Mouse (Mus musculus) liver, postnatal 0 days (tissue): ENCODE data around the gene Ube4b. TPM values are rescaled to one million over a fixed set of nuclear protein-coding genes. Genes with fewer than 3 reads are reported as not detected.
A peak's percentile ranks its signal among the peaks of the same experiment; 100 is the strongest.

Experiments used
- ATAC-seq: fragments of 200-750 bp; cut with Nextera tagmentation; 2 replicates; pipeline ENCODE4 v1.8.0; 2017; ENCODE audit warnings: mild to moderate bottlenecking, moderate library complexity
- DNase-seq: peaks from one replicate; pipeline ENCODE4 v3.0.0-alpha.2; 2016
- H3K27ac ChIP-seq: fragments of 300-500 bp; sonication (generic); 2 replicates; pipeline ENCODE4 v1.5.1; 2014; ENCODE audit warnings: antibody characterized with exemption, moderate library complexity, mild to moderate bottlenecking, low read depth
- H3K27me3 ChIP-seq: fragments of 300-500 bp; sonication (generic); 2 replicates; pipeline ENCODE4 v1.6.1; 2014; ENCODE audit warnings: low read length, control low read depth, mixed read lengths; ENCODE audit not compliant: insufficient read depth
- H3K36me3 ChIP-seq: fragments of 300-500 bp; sonication (generic); replicated peaks from 2 replicates; pipeline ENCODE4 v1.6.1; 2014; ENCODE audit warnings: mild to moderate bottlenecking, control low read depth, low read length, moderate library complexity, mixed read lengths; ENCODE audit not compliant: insufficient read depth
- H3K4me1 ChIP-seq: fragments of 300-500 bp; sonication (generic); 2 replicates; pipeline ENCODE4 v1.6.1; 2014; ENCODE audit warnings: antibody characterized with exemption, mild to moderate bottlenecking, control low read depth; ENCODE audit not compliant: insufficient read depth
- H3K4me2 ChIP-seq: fragments of 300-500 bp; sonication (generic); 2 replicates; pipeline ENCODE4 v1.6.1; 2014; ENCODE audit warnings: low read depth, mild to moderate bottlenecking, low read length, moderate library complexity, mixed read lengths
- H3K4me3 ChIP-seq: fragments of 300-500 bp; sonication (generic); 2 replicates; pipeline ENCODE4 v1.5.1; 2014; ENCODE audit warnings: low read depth, low read length
- H3K9ac ChIP-seq: fragments of 300-500 bp; sonication (generic); replicated peaks from 2 replicates; pipeline ENCODE4 v1.6.1; 2014; ENCODE audit warnings: mild to moderate bottlenecking, moderate library complexity
- H3K9me3 ChIP-seq: fragments of 300-500 bp; sonication (generic); 2 replicates; pipeline ENCODE4 v1.6.1; 2016; ENCODE audit warnings: mild to moderate bottlenecking, control low read depth, low read length, mixed read lengths
- CTCF ChIP-seq: sonication (generic); IDR thresholded peaks from 2 replicates; pipeline ENCODE4 v1.5.1; 2016; ENCODE audit warnings: antibody characterized with exemption, low read depth
- EP300 ChIP-seq: IDR thresholded peaks from 2 replicates; pipeline ENCODE4 v1.6.1; 2016; ENCODE audit warnings: antibody characterized with exemption, low read depth, mild to moderate bottlenecking
- whole genome bisulfite sequencing: fragments of 180-500 bp; shearing (Covaris S2); extraction: QIAGEN DNeasy Blood & Tissue Kit; methylation state at CpG from one replicate; pipeline ENCODE4 v1.1.7; 2014; ENCODE audit not compliant: insufficient replicate concordance; 5-methylcytosine and 5-hydroxymethylcytosine counted together
- polyA plus RNA-seq: library from polyadenylated mRNA; unstranded; fragments of >200 nt; fragmentation: Nextera tagmentation; extraction: Ambion mirVana; gene quantifications from 2 replicates; pipeline ENCODE4 v1.2.1, GENCODE M21; 2015

Gene Ube4b
- polyA plus RNA-seq, 1 experiment from 2014 or later = 11.9 TPM

DNA sequence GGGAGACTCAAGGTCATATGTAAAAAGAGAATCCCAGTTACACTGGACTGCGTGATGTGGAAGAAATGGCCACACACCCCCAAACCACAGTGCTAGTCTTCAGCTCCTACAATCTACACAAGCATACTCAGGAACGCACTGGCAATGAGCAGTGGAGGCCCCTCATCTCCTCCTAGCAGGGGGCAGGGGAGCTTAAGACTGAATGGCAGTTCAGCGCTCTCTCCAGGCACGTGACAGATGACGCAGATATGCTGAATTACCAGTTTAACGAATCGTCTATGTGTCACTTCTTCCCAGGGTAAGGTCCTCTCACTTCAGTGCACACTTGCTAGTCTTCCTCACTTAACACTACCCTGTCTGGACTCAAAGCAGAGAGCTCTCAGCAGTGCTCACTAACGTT, 47.7 kb downstream of the Ube4b start:
- H3K36me3 ChIP-seq = peaks cover 56% of the 10 kb centered on the region
- H3K4me2 ChIP-seq = no peak overlapping the region
- no peak for ATAC-seq
- no peak overlapping the region for H3K4me3 ChIP-seq
- no peak overlapping the region for H3K27ac ChIP-seq
- DNase-seq = no peak
- H3K9ac ChIP-seq = no peak overlapping the region
- no peaks in the 10 kb centered on the region for H3K4me1 ChIP-seq
- WGBS = 89% methylated on average over 8 of the region's 8 CpGs
- no peak for TF ChIP-seq EP300
- no peak for TF ChIP-seq CTCF
- H3K27me3 ChIP-seq = no peaks in the 10 kb centered on the region
- H3K9me3 ChIP-seq = no peaks in the 10 kb centered on the region

DNA sequence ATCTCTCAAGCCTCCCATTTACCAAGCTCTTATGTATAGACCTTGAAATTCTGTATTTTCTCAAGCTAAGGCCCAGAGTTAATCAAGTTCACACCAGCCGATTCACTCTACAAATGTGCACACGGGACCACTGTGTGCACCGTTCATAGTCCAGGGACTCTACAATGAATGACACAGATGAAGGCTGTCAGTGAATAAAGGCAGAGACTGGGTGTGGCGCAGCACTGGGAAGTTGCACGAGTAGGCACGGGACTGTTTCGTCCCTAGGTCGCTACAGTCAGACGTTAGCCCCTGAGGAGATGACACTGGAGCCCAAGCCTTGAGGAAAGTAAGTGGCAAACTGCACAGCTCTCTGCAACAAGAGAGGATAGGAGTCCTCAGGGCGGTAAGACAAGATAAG, 50.5 kb downstream of the Ube4b start:
- TF ChIP-seq CTCF (no peak), EP300 (no peak)
- WGBS = 89% methylated on average over 10 of the region's 10 CpGs
- ATAC-seq = no peak
- H3K4me1 ChIP-seq = no peaks in the 10 kb centered on the region
- no peak overlapping the region for H3K4me2 ChIP-seq
- no peak overlapping the region for H3K9ac ChIP-seq
- H3K9me3 ChIP-seq = no peaks in the 10 kb centered on the region
- no peak for DNase-seq
- no peak overlapping the region for H3K4me3 ChIP-seq
- H3K27ac ChIP-seq = no peak overlapping the region
- H3K27me3 ChIP-seq = no peaks in the 10 kb centered on the region
- H3K36me3 ChIP-seq = peaks cover 60% of the 10 kb centered on the region

DNA sequence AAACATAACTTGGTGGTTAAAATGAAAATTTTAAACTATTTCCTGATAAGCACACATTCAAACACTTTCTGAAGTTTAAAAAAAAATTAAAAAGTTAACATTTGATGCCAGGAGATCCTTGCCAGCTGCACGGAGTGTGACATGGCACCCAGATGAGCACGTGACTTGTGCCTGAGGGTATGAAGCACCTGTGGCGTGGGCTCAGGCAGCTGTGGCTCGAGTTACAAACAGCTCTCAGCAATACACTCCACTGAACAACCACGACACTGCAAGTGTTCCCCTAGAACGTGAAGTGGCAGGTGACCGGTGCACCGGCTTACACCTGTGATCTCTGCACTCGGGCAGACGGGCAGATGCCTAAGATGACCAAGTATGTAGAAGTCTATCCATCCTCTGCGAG, 51.9 kb downstream of the Ube4b start:
- 85% methylated on average over 11 of the region's 11 CpGs for WGBS
- Histone ChIP-seq H3K27ac (no peak overlapping the region), H3K4me3 (no peak overlapping the region), H3K27me3 (no peaks in the 10 kb centered on the region), H3K36me3 (peaks cover 65% of the 10 kb centered on the region), H3K9ac (no peak overlapping the region), H3K4me2 (no peak overlapping the region), H3K4me1 (no peaks in the 10 kb centered on the region), H3K9me3 (no peaks in the 10 kb centered on the region)
- TF ChIP-seq EP300 (no peak), CTCF (no peak)
- ATAC-seq = no peak
- DNase-seq = no peak

DNA sequence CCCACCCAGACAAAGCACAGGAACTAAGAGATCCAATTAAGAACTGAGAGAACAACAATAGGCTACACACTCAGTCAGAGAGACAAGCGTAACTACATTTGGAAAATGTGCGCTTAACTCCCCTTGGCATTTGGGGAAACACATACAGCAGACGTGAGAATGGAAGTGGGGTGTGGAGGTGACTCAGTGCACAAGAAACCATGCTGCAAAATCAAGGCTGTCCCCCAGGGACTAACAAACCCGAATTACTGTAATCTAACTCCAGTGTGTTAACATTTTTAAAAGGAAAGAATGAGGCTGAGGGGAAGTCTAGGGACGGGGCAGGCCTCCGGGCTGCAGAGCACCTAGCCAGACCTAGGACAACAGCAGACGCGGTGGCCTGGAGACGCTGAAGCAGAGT, 52.6 kb downstream of the Ube4b start:
- Histone ChIP-seq H3K4me1 (no peaks in the 10 kb centered on the region), H3K27me3 (no peaks in the 10 kb centered on the region), H3K4me3 (no peak overlapping the region), H3K9ac (no peak overlapping the region), H3K9me3 (no peaks in the 10 kb centered on the region), H3K27ac (no peak overlapping the region), H3K4me2 (no peak overlapping the region), H3K36me3 (peaks cover 66% of the 10 kb centered on the region)
- TF ChIP-seq CTCF = no peak
- TF ChIP-seq EP300 = no peak
- WGBS = 90% methylated on average over 9 of the region's 9 CpGs
- no peak for ATAC-seq
- no peak for DNase-seq

DNA sequence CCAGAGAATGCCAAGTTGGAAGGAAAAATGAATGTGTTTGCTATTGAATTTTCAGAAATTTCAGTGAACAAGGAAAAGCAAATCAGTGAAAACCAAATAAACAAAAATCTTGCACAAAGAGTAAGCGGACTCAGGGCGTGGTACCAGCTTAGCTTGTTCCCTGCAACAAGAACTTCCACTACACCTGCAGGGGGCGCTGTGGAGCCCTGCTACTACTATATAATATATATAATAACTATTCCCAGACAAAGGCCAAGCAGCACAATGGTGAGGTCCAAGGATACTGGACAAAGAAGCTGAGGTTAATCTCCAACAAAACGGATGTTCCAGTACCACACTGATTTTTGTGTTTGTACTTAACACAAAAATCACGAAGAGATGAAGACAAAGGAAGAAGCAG, 53.1 kb downstream of the Ube4b start:
- Histone ChIP-seq H3K27me3 (no peaks in the 10 kb centered on the region), H3K27ac (no peak overlapping the region), H3K9me3 (no peaks in the 10 kb centered on the region), H3K9ac (no peak overlapping the region), H3K4me2 (no peak overlapping the region), H3K4me3 (no peak overlapping the region), H3K36me3 (peaks cover 65% of the 10 kb centered on the region), H3K4me1 (no peaks in the 10 kb centered on the region)
- TF ChIP-seq EP300 (no peak), CTCF (peak; percentile 62)
- 64% methylated on average over 5 of the region's 5 CpGs for WGBS
- DNase-seq (peak; percentile 58), ATAC-seq (no peak)

GRCm38 (mm10) chr4:149365702-149366370, 60.7 kb downstream of the Ube4b start:
- H3K4me3 ChIP-seq = no peak overlapping the region
- WGBS = 81% methylated on average over 12 of the region's 12 CpGs
- TF ChIP-seq EP300 = no peak
- TF ChIP-seq CTCF = no peak
- no peak overlapping the region for H3K27ac ChIP-seq
- DNase-seq (no peak), ATAC-seq (no peak)
- peaks cover 70% of the 10 kb centered on the region for H3K36me3 ChIP-seq
- no peaks in the 10 kb centered on the region for H3K27me3 ChIP-seq
- no peaks in the 10 kb centered on the region for H3K4me1 ChIP-seq
- no peak overlapping the region for H3K4me2 ChIP-seq
- H3K9ac ChIP-seq = no peak overlapping the region
- H3K9me3 ChIP-seq = no peaks in the 10 kb centered on the region
